Mouse (Mus musculus) intestine, embryonic 15.5 days (tissue): Measurements from ENCODE around the gene Sell. TPM values are rescaled to one million over a fixed set of nuclear protein-coding genes. Genes with fewer than 3 reads are reported as not detected.

Experiments
- ATAC-seq: fragments of 200-750 bp; cut with Nextera tagmentation; 2 replicates; pipeline ENCODE4 v1.8.0; 2017; ENCODE audit warnings: moderate TSS enrichment, moderate library complexity
- H3K27ac ChIP-seq: fragments of 300-500 bp; sonication (generic); 2 replicates; pipeline ENCODE4 v1.5.1; 2015; ENCODE audit warnings: mild to moderate bottlenecking, inconsistent platforms
- H3K27me3 ChIP-seq: fragments of 300-500 bp; sonication (generic); replicated peaks from 2 replicates; pipeline ENCODE4 v1.6.1; 2015; ENCODE audit warnings: inconsistent platforms
- H3K36me3 ChIP-seq: fragments of 300-500 bp; sonication (generic); 2 replicates; pipeline ENCODE4 v1.6.1; 2015; ENCODE audit warnings: inconsistent platforms
- H3K4me1 ChIP-seq: fragments of 300-500 bp; sonication (generic); replicated peaks from 2 replicates; pipeline ENCODE4 v1.6.1; 2015; ENCODE audit warnings: inconsistent platforms
- H3K4me2 ChIP-seq: fragments of 300-500 bp; sonication (generic); replicated peaks from 2 replicates; pipeline ENCODE4 v1.6.1; 2015; ENCODE audit warnings: mild to moderate bottlenecking, inconsistent platforms
- H3K4me3 ChIP-seq: fragments of 300-500 bp; sonication (generic); replicated peaks from 2 replicates; pipeline ENCODE4 v1.5.1; 2015; ENCODE audit warnings: inconsistent platforms
- H3K9ac ChIP-seq: fragments of 300-500 bp; sonication (generic); 2 replicates; pipeline ENCODE4 v1.6.1; 2015; ENCODE audit warnings: inconsistent platforms
- H3K9me3 ChIP-seq: fragments of 300-500 bp; sonication (generic); 2 replicates; pipeline ENCODE4 v1.6.1; 2016; ENCODE audit warnings: inconsistent platforms
- WGBS: fragments of 180-500 bp; shearing (Covaris S2); methylation state at CpG from one replicate; pipeline ENCODE4 v1.1.7; 2015; 5-methylcytosine and 5-hydroxymethylcytosine counted together
- polyA plus RNA-seq: library from polyadenylated mRNA; unstranded; fragments of >200 nt; fragmentation: Nextera tagmentation; extraction: Ambion mirVana; gene quantifications from 2 replicates; pipeline ENCODE4 v1.2.1, GENCODE M21; 2015

Sell gene
- polyA plus RNA-seq, 1 experiment from 2014 or later, result 0.88 TPM

DNA sequence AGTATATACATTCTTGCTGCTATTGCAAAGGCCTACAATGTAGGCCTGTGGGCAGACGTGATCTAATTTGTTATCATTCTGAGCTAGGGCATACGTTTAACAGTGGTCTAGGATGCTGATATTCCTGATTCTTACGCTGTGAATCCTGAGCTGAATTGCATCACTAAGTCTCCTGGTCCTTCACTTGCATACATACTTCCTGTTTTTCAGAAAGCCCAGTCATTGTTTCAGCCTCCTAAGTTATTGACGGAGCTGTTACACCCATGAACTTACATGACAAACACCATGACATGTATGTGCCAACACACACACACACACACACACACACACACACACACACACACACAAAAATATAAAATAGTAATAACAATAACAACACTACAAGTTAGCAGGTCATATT lies 1.7 kb upstream of the Sell start:
- H3K4me1 ChIP-seq, result no peaks in the 10 kb centered on the region
- no peaks in the 10 kb centered on the region for H3K9me3 ChIP-seq
- no peaks in the 10 kb centered on the region for H3K36me3 ChIP-seq
- no peak overlapping the region for H3K4me3 ChIP-seq
- no peaks in the 10 kb centered on the region for H3K27me3 ChIP-seq
- no peak for ATAC-seq
- 89% methylated on average over 4 of the region's 4 CpGs for whole genome bisulfite sequencing
- no peak overlapping the region for H3K9ac ChIP-seq
- no peak overlapping the region for H3K27ac ChIP-seq
- H3K4me2 ChIP-seq, result no peak overlapping the region

GRCm38 (mm10) chr1:164061278-164061677 lies 504 bp upstream of the Sell start:
- H3K4me3 ChIP-seq, result no peak overlapping the region
- no peak overlapping the region for H3K4me2 ChIP-seq
- no peaks in the 10 kb centered on the region for H3K4me1 ChIP-seq
- H3K36me3 ChIP-seq, result no peaks in the 10 kb centered on the region
- H3K9me3 ChIP-seq, result no peaks in the 10 kb centered on the region
- ATAC-seq, result no peak
- H3K9ac ChIP-seq, result no peak overlapping the region
- WGBS, result 29% methylated on average over 4 of the region's 4 CpGs
- no peaks in the 10 kb centered on the region for H3K27me3 ChIP-seq
- H3K27ac ChIP-seq, result no peak overlapping the region

GRCm38 (mm10) chr1:164062856-164063255 lies 1.1 kb downstream of the Sell start:
- H3K4me3 ChIP-seq, result no peak overlapping the region
- H3K27ac ChIP-seq, result no peak overlapping the region
- H3K4me1 ChIP-seq, result no peaks in the 10 kb centered on the region
- H3K9me3 ChIP-seq, result no peaks in the 10 kb centered on the region
- H3K27me3 ChIP-seq, result no peaks in the 10 kb centered on the region
- no peak for ATAC-seq
- H3K4me2 ChIP-seq, result no peak overlapping the region
- no peaks in the 10 kb centered on the region for H3K36me3 ChIP-seq
- no peak overlapping the region for H3K9ac ChIP-seq
- 50% methylated on average over 2 of the region's 2 CpGs for whole genome bisulfite sequencing

- no peak overlapping the region for H3K27ac ChIP-seq
- no peak for ATAC-seq
- WGBS, result 35% methylated on average over 3 of the region's 3 CpGs
Measured at GRCm38 (mm10) chr1:164063745-164064144, 2.0 kb downstream of the Sell start.

DNA sequence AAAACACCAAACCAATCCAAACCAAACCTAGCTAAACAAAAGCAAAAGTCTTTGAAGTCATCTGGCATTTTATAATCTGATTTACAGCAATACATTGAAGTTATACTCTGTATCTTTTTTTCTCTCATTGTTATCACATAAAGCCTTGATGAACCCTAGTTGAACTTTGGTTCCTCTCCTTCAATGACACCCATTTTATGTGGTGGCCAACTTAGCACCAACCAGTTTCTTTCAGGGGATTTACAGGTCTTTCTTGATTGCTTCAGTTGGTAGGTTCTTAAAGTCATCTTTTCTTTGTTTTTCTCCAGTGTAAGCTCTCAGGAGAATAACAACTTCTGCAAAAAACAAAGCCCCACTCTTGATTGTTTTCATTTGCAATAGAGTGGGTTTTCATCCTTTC lies 7.5 kb downstream of the Sell start:
- Histone ChIP-seq H3K36me3 (no peaks in the 10 kb centered on the region), H3K4me1 (no peaks in the 10 kb centered on the region), H3K27ac (no peak overlapping the region), H3K27me3 (no peaks in the 10 kb centered on the region), H3K9me3 (no peaks in the 10 kb centered on the region), H3K9ac (no peak overlapping the region), H3K4me3 (no peak overlapping the region), H3K4me2 (no peak overlapping the region)
- ATAC-seq, result no peak

More at GRCm38 (mm10) chr1:164063745-164064144, 2.0 kb downstream of the Sell start:
- H3K27me3 ChIP-seq, result no peaks in the 10 kb centered on the region
- H3K4me2 ChIP-seq, result no peak overlapping the region
- no peak overlapping the region for H3K4me3 ChIP-seq
- no peaks in the 10 kb centered on the region for H3K9me3 ChIP-seq
- no peaks in the 10 kb centered on the region for H3K36me3 ChIP-seq
- H3K4me1 ChIP-seq, result no peaks in the 10 kb centered on the region
- H3K9ac ChIP-seq, result no peak overlapping the region

GRCm38 (mm10) chr1:164070461-164070860 lies 8.7 kb downstream of the Sell start:
- H3K9ac ChIP-seq, result no peak overlapping the region
- no peaks in the 10 kb centered on the region for H3K9me3 ChIP-seq
- WGBS, result 84% methylated on average over 4 of the region's 4 CpGs

GRCm38 (mm10) chr1:164071111-164071510 lies 9.3 kb downstream of the Sell start:
- no peak overlapping the region for H3K9ac ChIP-seq
- H3K4me3 ChIP-seq, result no peak overlapping the region
- WGBS, result 77% methylated on average over 7 of the region's 7 CpGs
- H3K27me3 ChIP-seq, result no peaks in the 10 kb centered on the region
- no peak overlapping the region for H3K4me2 ChIP-seq
- ATAC-seq, result no peak
- H3K36me3 ChIP-seq, result no peaks in the 10 kb centered on the region
- H3K4me1 ChIP-seq, result no peaks in the 10 kb centered on the region
- no peak overlapping the region for H3K27ac ChIP-seq
- H3K9me3 ChIP-seq, result no peaks in the 10 kb centered on the region

More at GRCm38 (mm10) chr1:164070461-164070860, 8.7 kb downstream of the Sell start:
- no peak for ATAC-seq
- no peaks in the 10 kb centered on the region for H3K4me1 ChIP-seq
- no peak overlapping the region for H3K27ac ChIP-seq
- no peaks in the 10 kb centered on the region for H3K27me3 ChIP-seq
- no peaks in the 10 kb centered on the region for H3K36me3 ChIP-seq
- H3K4me2 ChIP-seq, result no peak overlapping the region
- no peak overlapping the region for H3K4me3 ChIP-seq

DNA sequence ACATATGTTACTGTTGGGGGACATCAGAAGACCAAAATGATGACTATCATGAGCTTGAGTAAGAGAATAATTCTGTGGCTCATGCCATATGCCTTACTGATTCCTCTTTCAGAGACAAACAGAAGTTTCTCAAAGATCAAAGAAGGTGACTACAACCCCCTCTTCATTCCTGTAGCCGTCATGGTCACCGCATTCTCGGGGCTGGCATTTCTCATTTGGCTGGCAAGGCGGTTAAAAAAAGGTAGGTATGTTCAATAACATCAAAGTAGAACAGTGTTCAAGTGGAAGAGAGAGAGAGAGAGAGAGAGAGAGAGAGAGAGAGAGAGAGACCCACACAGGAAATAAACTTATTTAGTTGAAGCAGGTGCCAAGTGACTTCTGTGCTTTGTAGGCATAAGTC lies 10.2 kb downstream of the Sell start:
- Histone ChIP-seq H3K27me3 (no peaks in the 10 kb centered on the region), H3K27ac (no peak overlapping the region), H3K9ac (no peak overlapping the region), H3K36me3 (no peaks in the 10 kb centered on the region), H3K4me1 (no peaks in the 10 kb centered on the region), H3K9me3 (no peaks in the 10 kb centered on the region), H3K4me3 (no peak overlapping the region), H3K4me2 (no peak overlapping the region)
- ATAC-seq, result no peak
- 91% methylated on average over 4 of the region's 4 CpGs for WGBS

GRCm38 (mm10) chr1:164073091-164073490 lies 11.3 kb downstream of the Sell start:
- Histone ChIP-seq H3K27me3 (no peaks in the 10 kb centered on the region), H3K9me3 (no peaks in the 10 kb centered on the region), H3K36me3 (no peaks in the 10 kb centered on the region), H3K27ac (no peak overlapping the region), H3K4me2 (no peak overlapping the region), H3K4me1 (no peaks in the 10 kb centered on the region), H3K4me3 (no peak overlapping the region), H3K9ac (no peak overlapping the region)
- WGBS, result 79% methylated on average over 9 of the region's 9 CpGs
- no peak for ATAC-seq

DNA sequence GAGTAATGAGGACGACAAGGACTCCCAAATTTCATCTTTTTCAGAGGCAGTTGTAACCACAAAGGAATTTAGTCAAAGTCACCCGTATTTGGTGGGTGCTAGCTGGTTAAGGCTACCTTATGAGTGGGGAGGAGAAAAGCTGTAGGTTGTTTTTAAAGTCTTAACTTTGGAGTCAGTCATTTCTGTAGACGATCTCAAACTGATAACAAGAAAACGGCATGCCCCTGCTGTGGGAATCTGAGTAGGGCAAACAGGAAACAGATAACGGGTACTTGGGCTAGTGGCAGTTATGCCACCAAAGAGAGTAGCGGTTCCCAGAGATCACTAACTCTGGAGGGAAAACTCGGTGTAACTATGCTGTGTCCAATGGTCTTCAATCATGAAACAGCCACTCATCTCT lies 12.0 kb downstream of the Sell start:
- H3K4me1 ChIP-seq, result no peaks in the 10 kb centered on the region
- no peaks in the 10 kb centered on the region for H3K9me3 ChIP-seq
- no peaks in the 10 kb centered on the region for H3K36me3 ChIP-seq
- H3K4me3 ChIP-seq, result no peak overlapping the region
- H3K27me3 ChIP-seq, result no peaks in the 10 kb centered on the region
- no peak for ATAC-seq
- H3K9ac ChIP-seq, result no peak overlapping the region
- WGBS, result 79% methylated on average over 7 of the region's 7 CpGs
- no peak overlapping the region for H3K4me2 ChIP-seq
- H3K27ac ChIP-seq, result no peak overlapping the region

GRCm38 (mm10) chr1:164074606-164075140 lies 12.9 kb downstream of the Sell start:
- Histone ChIP-seq H3K9ac (no peak overlapping the region), H3K4me3 (no peak overlapping the region), H3K27me3 (no peaks in the 10 kb centered on the region), H3K27ac (no peak overlapping the region), H3K36me3 (no peaks in the 10 kb centered on the region), H3K4me2 (no peak overlapping the region), H3K9me3 (no peaks in the 10 kb centered on the region), H3K4me1 (no peaks in the 10 kb centered on the region)
- WGBS, result 82% methylated on average over 2 of the region's 2 CpGs
- no peak for ATAC-seq

DNA sequence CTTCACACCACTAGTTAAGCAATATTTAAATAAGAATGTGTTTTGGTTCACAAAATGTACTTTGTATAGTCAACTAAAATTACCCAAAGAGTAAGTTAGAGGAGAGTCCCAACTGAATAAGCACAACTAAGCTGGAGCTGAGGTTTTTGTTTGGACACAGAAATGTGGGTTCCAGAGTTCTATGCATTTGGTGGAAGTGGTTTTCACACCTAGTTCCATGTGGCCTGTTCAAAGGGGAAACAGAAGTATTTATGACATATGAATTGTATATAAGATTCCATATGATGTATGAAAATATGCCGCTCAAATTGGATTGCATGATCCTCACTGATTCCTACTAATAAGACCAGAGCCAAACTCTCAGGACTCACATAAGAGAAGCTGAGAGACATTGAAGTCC lies 13.6 kb downstream of the Sell start:
- no peak overlapping the region for H3K27ac ChIP-seq
- H3K4me3 ChIP-seq, result no peak overlapping the region
- H3K36me3 ChIP-seq, result no peaks in the 10 kb centered on the region
- 88% methylated on average over 1 of the region's 1 CpGs for WGBS
- no peak overlapping the region for H3K9ac ChIP-seq
- no peaks in the 10 kb centered on the region for H3K27me3 ChIP-seq
- no peaks in the 10 kb centered on the region for H3K4me1 ChIP-seq
- H3K4me2 ChIP-seq, result no peak overlapping the region
- no peak for ATAC-seq
- no peaks in the 10 kb centered on the region for H3K9me3 ChIP-seq

DNA sequence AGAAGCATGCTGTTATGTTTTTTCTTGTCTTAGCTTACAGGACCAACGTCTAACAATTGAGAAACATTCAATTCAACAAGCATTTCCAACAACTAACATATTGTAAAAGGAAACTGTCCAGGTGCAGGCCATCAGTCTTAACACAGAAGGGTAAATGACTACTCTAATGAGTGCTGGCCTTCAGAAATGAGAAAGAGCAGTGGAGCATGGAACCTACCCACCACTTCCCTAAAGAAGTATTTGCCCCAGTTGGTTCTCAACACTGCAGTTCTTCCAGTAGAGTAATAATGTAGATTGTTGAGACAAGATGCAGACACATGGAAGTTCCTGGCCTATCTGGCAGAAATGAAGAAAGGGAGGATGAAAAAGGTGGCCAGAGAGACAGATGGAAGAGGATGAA lies 14.7 kb downstream of the Sell start:
- H3K9ac ChIP-seq, result no peak overlapping the region

More for the DNA sequence above, 14.7 kb downstream of the Sell start:
- Histone ChIP-seq H3K36me3 (no peaks in the 10 kb centered on the region), H3K27me3 (no peaks in the 10 kb centered on the region), H3K27ac (no peak overlapping the region), H3K4me2 (no peak overlapping the region), H3K9me3 (no peaks in the 10 kb centered on the region), H3K4me3 (no peak overlapping the region), H3K4me1 (no peaks in the 10 kb centered on the region)
- WGBS, result 52% methylated on average over 1 of the region's 1 CpGs
- ATAC-seq, result no peak
